ENCODE assay signal across 17 mouse cellular contexts in the genomic region with DNA sequence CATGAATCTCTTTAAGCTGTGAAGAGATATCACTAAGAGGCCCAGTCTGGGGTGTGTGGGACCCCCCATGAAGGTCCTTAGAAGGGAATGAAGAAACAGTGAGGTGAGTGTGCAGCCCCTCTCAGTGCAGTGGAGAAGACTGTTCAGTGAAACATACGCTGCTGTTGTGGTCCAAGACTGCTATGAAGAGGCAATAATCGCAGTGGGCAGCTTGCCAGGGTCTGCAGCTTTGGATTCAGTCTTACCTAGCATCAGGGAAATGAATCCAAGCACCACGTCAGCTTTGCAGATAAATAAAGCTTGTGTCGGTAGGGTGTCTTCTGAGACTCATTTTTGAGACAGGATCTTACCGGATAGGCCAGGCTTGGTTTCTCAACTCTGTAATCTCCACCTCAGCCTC. TPM values are rescaled to one million over a fixed set of nuclear protein-coding genes. Genes with fewer than 3 reads are reported as not detected.
DNase-seq lines count a peak whose midpoint lies in the region; ATAC-seq and TF ChIP-seq lines count a peak whose summit lies in the region.
"Had no signal": no experiment of that assay in that cellular context is flagged by ENCODE, and none has a peak within 500 bp of the region (broad histone marks: within the 10 kb centered on the region; RNA-seq: fewer than 3 reads in every experiment).

No protein-coding gene starts in this region.

- no peaks in the 10 kb centered on the region for H3K27me3 ChIP-seq in kidney, adult 2 months (replicated peaks; ENCODE audit: control insufficient read depth, insufficient read depth, low read length)
- H3K27me3 ChIP-seq: hindbrain, embryonic 15.5 days had no signal

- WGBS in kidney, adult 2 months = 79% methylated on average over 5 of the region's 5 CpGs
- 61% methylated on average over 5 of the region's 5 CpGs for WGBS in lung, adult 2 months

- H3K27ac ChIP-seq in kidney, adult 2 months (ENCODE audit: insufficient read depth, low read depth, low read length) = no peak overlapping the region
- H3K27ac ChIP-seq: embryonic facial prominence, embryonic 12.5 days; gastrocnemius, adult 2 months; hindbrain, embryonic 15.5 days had no signal

- TF ChIP-seq CTCF in kidney, adult 2 months (conservative IDR thresholded peaks at IDR 0.05; ENCODE audit: insufficient read depth, insufficient read length, low read depth, low read length) = no peak
- TF ChIP-seq CTCF in lung, adult 2 months (IDR thresholded peaks at IDR 0.05; ENCODE audit: insufficient read depth, low read length) = no peak

- ATAC-seq in cerebellum, adult (ENCODE audit: insufficient number of reproducible peaks, low FRiP score, low TSS enrichment) = no peak
- ATAC-seq: liver, postnatal 0 days had no signal

- peak; percentile 53 to 54 for DNase-seq in cerebellum, postnatal 36 days
- peak; percentile 30 for DNase-seq in kidney, postnatal 10 days
- no peak for DNase-seq in kidney, adult 2 months
- peak; percentile 55 for DNase-seq in right cerebral cortex, postnatal 4 days
- DNase-seq in right cerebral cortex, adult 2 months (ENCODE audit: low spot score in 2 of 2) = no peak
- DNase-seq in lung, adult 2 months = no peak
- DNase-seq: B cell, adult 2 months; gastrocnemius, adult 2 months; heart, adult 18-20 months; kidney, adult 18-20 months; kidney, postnatal 4 days; liver, postnatal 0 days; retina, postnatal 1 day; thymus, postnatal 25 days had no signal

- no peaks in the 10 kb centered on the region for H3K4me1 ChIP-seq in kidney, adult 2 months (ENCODE audit: control insufficient read depth, insufficient read depth, low read length)
- 0 out of 2 replicates have a peak, but pooled peaks cover 3% of the 10 kb centered on the region for H3K4me1 ChIP-seq in lung, adult 2 months (ENCODE audit: control insufficient read depth, insufficient read depth, low read length)

- peaks cover 4% of the 10 kb centered on the region; the same call in 1 of the 2 replicates for H3K36me3 ChIP-seq in kidney, adult 2 months (ENCODE audit: control insufficient read depth, insufficient read depth, low read length)

- TF ChIP-seq POLR2A in kidney, adult 2 months (IDR thresholded peaks at IDR 0.05; ENCODE audit: low read depth, low read length) = no peak
- no peak for TF ChIP-seq POLR2A in lung, adult 2 months (IDR thresholded peaks at IDR 0.05; ENCODE audit: borderline replicate concordance, extremely low read depth, low read depth, low read length)

- no peak overlapping the region for H3K4me3 ChIP-seq in kidney, adult 2 months (ENCODE audit: insufficient read depth, low read depth, low read length)
- no peak overlapping the region for H3K4me3 ChIP-seq in lung, adult 2 months (replicated peaks; ENCODE audit: extremely low read depth, low read depth, low read length)
- H3K4me3 ChIP-seq: embryonic facial prominence, embryonic 12.5 days; gastrocnemius, adult 2 months; hindbrain, embryonic 15.5 days had no signal

RNA-seq across cellular contexts. Expression of a gene that starts 3.2 kb away (rescaled TPM):
- 0.23 and 0.30 TPM in 2 replicates for polyA plus RNA-seq in kidney, adult 2 months (2012; rRNA removed)
- polyA plus RNA-seq in lung, adult 2 months (2012; rRNA removed) = 3.0 TPM in 2 replicates

RNA-seq across cellular contexts. Expression of a gene that starts 8.7 kb away (rescaled TPM):
- polyA plus RNA-seq in kidney, adult 2 months (2012; rRNA removed) = 168 and 211 TPM in 2 replicates
- 184 and 199 TPM in 2 replicates for polyA plus RNA-seq in lung, adult 2 months (2012; rRNA removed)

RNA-seq across cellular contexts. Expression of a gene that starts 41.3 kb away (rescaled TPM):
- 37.2 and 42.1 TPM in 2 replicates for polyA plus RNA-seq in kidney, adult 2 months (2012; rRNA removed)
- 119 and 130 TPM in 2 replicates for polyA plus RNA-seq in lung, adult 2 months (2012; rRNA removed)

RNA-seq across cellular contexts. Expression of a gene that starts 44.7 kb away (rescaled TPM):
- 30.9 and 33.0 TPM in 2 replicates for polyA plus RNA-seq in kidney, adult 2 months (2012; rRNA removed)
- 15.1 and 20.2 TPM in 2 replicates for polyA plus RNA-seq in lung, adult 2 months (2012; rRNA removed)

RNA-seq across cellular contexts. Expression of a gene that starts 46.0 kb away (rescaled TPM):
- polyA plus RNA-seq in kidney, adult 2 months (2012; rRNA removed) = 366 and 425 TPM in 2 replicates
- 185 and 290 TPM in 2 replicates for polyA plus RNA-seq in lung, adult 2 months (2012; rRNA removed)

Comparison
In these comparisons a context has a peak if more than half of its experiments do, and no peak if none do; other contexts are left out.
1. DNase-seq: peak in cerebellum, postnatal 36 days (2 of 2), kidney, postnatal 10 days (single experiment) and right cerebral cortex, postnatal 4 days (single experiment); none in kidney, adult 2 months (single experiment), right cerebral cortex, adult 2 months (0 of 2) and lung, adult 2 months (single experiment).